Mouse (Mus musculus) embryonic facial prominence, embryonic 13.5 days (tissue): ENCODE measurements around the gene Exoc5. TPM values are rescaled to one million over a fixed set of nuclear protein-coding genes. Genes with fewer than 3 reads are reported as not detected.

Source experiments
- ATAC-seq: fragments of 200-750 bp; cut with Nextera tagmentation; 2 replicates; pipeline ENCODE4 v1.8.0; 2017; ENCODE audit warnings: low read depth; ENCODE audit not compliant: insufficient number of reproducible peaks, insufficient read depth, low FRiP score, low TSS enrichment
- H3K27ac ChIP-seq: fragments of 300-500 bp; sonication (generic); 2 replicates; pipeline ENCODE4 v1.5.1; 2015; ENCODE audit warnings: moderate library complexity, mild to moderate bottlenecking, inconsistent platforms
- H3K27me3 ChIP-seq: fragments of 300-500 bp; sonication (generic); 2 replicates; pipeline ENCODE4 v1.6.1; 2015; ENCODE audit warnings: mild to moderate bottlenecking, inconsistent platforms
- H3K36me3 ChIP-seq: fragments of 300-500 bp; sonication (generic); 2 replicates; pipeline ENCODE4 v1.6.1; 2015; ENCODE audit warnings: mild to moderate bottlenecking, inconsistent platforms
- H3K4me1 ChIP-seq: fragments of 300-500 bp; sonication (generic); 2 replicates; pipeline ENCODE4 v1.6.1; 2015; ENCODE audit warnings: inconsistent platforms
- H3K4me2 ChIP-seq: fragments of 300-500 bp; sonication (generic); 2 replicates; pipeline ENCODE4 v1.6.1; 2015; ENCODE audit warnings: moderate library complexity, mild to moderate bottlenecking, inconsistent platforms
- H3K4me3 ChIP-seq: fragments of 300-500 bp; sonication (generic); 2 replicates; pipeline ENCODE4 v1.5.1; 2015; ENCODE audit warnings: mild to moderate bottlenecking, inconsistent platforms
- H3K9ac ChIP-seq: fragments of 300-500 bp; sonication (generic); 2 replicates; pipeline ENCODE4 v1.6.1; 2015; ENCODE audit warnings: mild to moderate bottlenecking, inconsistent platforms
- H3K9me3 ChIP-seq: fragments of 300-500 bp; sonication (generic); 2 replicates; pipeline ENCODE4 v1.6.1; 2016; ENCODE audit warnings: inconsistent platforms
- WGBS: fragments of 180-500 bp; shearing (Covaris S2); methylation state at CpG from one replicate; pipeline ENCODE4 v1.1.7; 2015; ENCODE audit warnings: mixed read lengths; 5-methylcytosine and 5-hydroxymethylcytosine counted together
- polyA plus RNA-seq: library from polyadenylated mRNA; unstranded; fragments of >200 nt; fragmentation: Nextera tagmentation; extraction: Ambion mirVana; gene quantifications from 2 replicates; pipeline ENCODE4 v1.2.1, GENCODE M21; 2015

The Exoc5 gene
- polyA plus RNA-seq, 1 experiment from 2014 or later, result 46.6 TPM

DNA sequence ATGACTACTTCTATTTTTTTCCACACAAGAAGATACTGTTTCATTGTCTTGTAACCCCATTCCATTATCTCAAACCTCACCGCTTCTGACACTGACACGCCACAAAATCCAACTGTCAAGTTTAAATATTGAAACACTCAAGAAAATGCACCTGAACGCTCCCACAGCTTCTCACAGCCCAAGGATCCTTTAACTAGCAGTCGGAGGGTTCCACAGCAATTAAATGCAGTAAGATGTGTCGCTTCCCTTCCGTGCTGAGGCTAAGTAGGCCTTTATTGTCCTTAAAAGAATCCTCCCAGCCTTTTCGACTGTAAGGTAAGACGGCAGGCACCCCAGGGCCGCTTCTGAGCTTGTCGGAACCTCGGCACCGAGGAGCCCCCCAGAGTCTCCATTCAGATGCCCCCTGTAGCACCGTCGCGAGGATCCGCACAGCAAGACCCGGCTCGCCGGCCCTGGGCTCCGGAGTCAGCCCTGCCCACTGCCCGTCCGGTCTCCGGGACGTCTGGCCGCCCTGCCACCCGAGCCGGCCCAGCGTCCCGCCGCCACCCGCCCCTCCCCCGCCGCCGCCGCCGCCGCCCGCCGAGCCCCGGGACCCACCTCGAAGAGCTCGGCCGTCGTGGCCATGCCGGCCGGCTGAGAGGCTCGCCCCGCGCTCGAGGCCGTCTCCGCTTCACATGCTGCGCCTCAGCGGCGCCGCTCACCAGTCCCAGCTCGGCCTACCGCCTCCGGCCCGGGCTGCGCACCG, 752 bp downstream of the Exoc5 start, which contains the start of gene Ap5m1:
Ap5m1 (plus strand) TSS at position 569 of the 745 bp plus-strand sequence.
- under 1% methylated on average over 40 of the region's 62 CpGs for WGBS
- H3K9ac ChIP-seq, result peak within 1 kb of the TSS; percentile 97
- peak; percentile 79 for ATAC-seq
- peak within 1 kb of the TSS; percentile 71 for H3K4me2 ChIP-seq
- peaks cover 18% of the 10 kb centered on the region for H3K4me1 ChIP-seq
- H3K4me3 ChIP-seq, result peak within 1 kb of the TSS; percentile 90
- no peaks in the 10 kb centered on the region for H3K36me3 ChIP-seq
- no peaks in the 10 kb centered on the region for H3K27me3 ChIP-seq
- peak within 1 kb of the TSS; percentile 98 for H3K27ac ChIP-seq
- H3K9me3 ChIP-seq, result no peaks in the 10 kb centered on the region

- WGBS, result 72% methylated on average over 2 of the region's 2 CpGs
- no peaks in the 10 kb centered on the region for H3K27me3 ChIP-seq
- H3K4me2 ChIP-seq, result no peak overlapping the region
- peaks cover 18% of the 10 kb centered on the region for H3K4me1 ChIP-seq
- no peak overlapping the region for H3K27ac ChIP-seq
- no peak for ATAC-seq
- H3K36me3 ChIP-seq, result no peaks in the 10 kb centered on the region
- no peak overlapping the region for H3K4me3 ChIP-seq
- H3K9me3 ChIP-seq, result no peaks in the 10 kb centered on the region
- no peak overlapping the region for H3K9ac ChIP-seq
Measured at GRCm38 (mm10) chr14:49063838-49064237, 2.6 kb downstream of the Exoc5 start.

GRCm38 (mm10) chr14:49049492-49049891, 17.0 kb downstream of the Exoc5 start:
- H3K27ac ChIP-seq, result no peak overlapping the region
- no peaks in the 10 kb centered on the region for H3K4me1 ChIP-seq
- H3K36me3 ChIP-seq, result peaks cover 12% of the 10 kb centered on the region; the same call in 1 of the 2 replicates
- no peak overlapping the region for H3K9ac ChIP-seq
- H3K4me3 ChIP-seq, result no peak overlapping the region
- no peak overlapping the region for H3K4me2 ChIP-seq
- H3K27me3 ChIP-seq, result no peaks in the 10 kb centered on the region
- no peak for ATAC-seq
- H3K9me3 ChIP-seq, result no peaks in the 10 kb centered on the region

DNA sequence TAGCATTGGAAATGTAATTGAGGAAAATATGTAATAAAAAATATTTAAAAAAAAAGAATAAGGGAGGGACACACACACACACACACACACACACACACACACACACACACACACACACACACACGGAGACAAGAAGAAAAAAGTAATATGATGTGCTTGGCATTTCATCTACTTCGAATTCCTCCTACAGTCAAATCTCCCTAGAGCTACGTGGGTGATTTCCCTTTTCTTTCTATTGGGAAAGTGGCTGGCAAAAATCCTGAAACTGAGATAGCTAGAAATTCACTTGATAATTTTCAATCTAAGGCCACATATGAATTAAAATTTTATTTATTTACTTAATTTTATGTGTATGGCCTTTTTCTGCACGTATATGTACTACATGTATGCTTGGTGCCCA, 20.8 kb downstream of the Exoc5 start:
- Histone ChIP-seq H3K4me1 (no peaks in the 10 kb centered on the region), H3K4me3 (no peak overlapping the region), H3K27ac (no peak overlapping the region), H3K9me3 (no peaks in the 10 kb centered on the region), H3K4me2 (no peak overlapping the region), H3K9ac (no peak overlapping the region), H3K36me3 (0 out of 2 replicates have a peak, but pooled peaks cover 6% of the 10 kb centered on the region), H3K27me3 (no peaks in the 10 kb centered on the region)
- WGBS, result 88% methylated on average over 4 of the region's 4 CpGs
- no peak for ATAC-seq

DNA sequence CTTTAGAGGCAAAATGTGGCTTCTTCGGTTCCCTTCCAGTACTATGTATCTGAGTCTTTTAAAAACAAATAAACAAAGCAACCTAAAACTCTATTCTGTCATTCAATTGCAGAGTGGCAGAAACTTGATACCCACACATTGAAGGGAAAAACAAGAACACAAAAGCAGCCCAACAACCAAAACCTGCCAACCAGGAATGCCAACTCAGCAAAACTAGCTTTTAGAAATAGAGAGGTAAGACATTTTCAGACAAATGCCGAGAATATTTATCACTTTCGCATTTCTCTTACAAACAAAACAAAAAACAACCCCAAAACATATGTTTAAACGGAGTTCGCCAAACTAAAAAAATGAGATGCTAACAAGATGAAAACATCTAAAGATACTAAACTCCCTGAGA, 37.5 kb downstream of the Exoc5 start:
- Histone ChIP-seq H3K4me3 (no peak overlapping the region), H3K36me3 (peaks cover 28% of the 10 kb centered on the region), H3K27ac (no peak overlapping the region), H3K9ac (no peak overlapping the region), H3K4me1 (no peaks in the 10 kb centered on the region), H3K9me3 (no peaks in the 10 kb centered on the region), H3K27me3 (no peaks in the 10 kb centered on the region), H3K4me2 (no peak overlapping the region)
- ATAC-seq, result no peak
- 86% methylated on average over 5 of the region's 5 CpGs for WGBS

DNA sequence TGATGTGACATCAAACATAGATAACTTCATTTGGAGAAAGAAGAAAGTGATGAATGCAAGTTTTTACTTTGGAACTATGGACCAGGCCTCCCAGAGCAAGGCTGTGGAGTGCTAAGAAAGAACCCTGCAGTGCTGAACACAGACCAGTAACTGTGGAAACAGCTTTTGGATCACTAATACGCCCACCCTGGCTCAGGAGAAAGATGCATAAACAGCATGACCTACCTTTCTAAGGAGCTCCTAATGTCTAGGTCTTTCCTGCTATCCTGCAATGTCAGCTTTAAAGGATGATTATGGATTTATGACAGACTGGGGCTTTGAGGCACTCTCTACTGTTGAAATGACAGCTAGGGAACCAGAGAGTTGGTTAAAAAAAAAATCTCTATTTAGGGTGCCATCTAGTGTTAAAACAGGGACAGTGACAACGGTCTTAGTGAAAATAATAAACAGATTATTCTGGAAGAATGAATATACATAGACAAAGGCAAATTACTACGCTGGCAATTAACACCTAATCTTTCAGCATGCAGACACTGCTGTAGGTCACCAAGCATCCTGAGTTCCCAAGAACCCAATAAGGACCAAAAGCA, 38.6 kb downstream of the Exoc5 start:
- H3K4me3 ChIP-seq, result no peak overlapping the region
- no peak overlapping the region for H3K27ac ChIP-seq
- H3K4me1 ChIP-seq, result no peaks in the 10 kb centered on the region
- no peak overlapping the region for H3K4me2 ChIP-seq
- ATAC-seq, result no peak
- no peaks in the 10 kb centered on the region for H3K9me3 ChIP-seq
- 81% methylated on average over 3 of the region's 3 CpGs for WGBS
- no peaks in the 10 kb centered on the region for H3K27me3 ChIP-seq
- no peak overlapping the region for H3K9ac ChIP-seq
- peaks cover 24% of the 10 kb centered on the region for H3K36me3 ChIP-seq

GRCm38 (mm10) chr14:49027040-49027778, 39.2 kb downstream of the Exoc5 start:
- Histone ChIP-seq H3K4me1 (no peaks in the 10 kb centered on the region), H3K27ac (no peak overlapping the region), H3K9me3 (no peaks in the 10 kb centered on the region), H3K4me3 (no peak overlapping the region), H3K9ac (no peak overlapping the region), H3K36me3 (peaks cover 23% of the 10 kb centered on the region), H3K27me3 (no peaks in the 10 kb centered on the region), H3K4me2 (no peak overlapping the region)
- 92% methylated on average over 6 of the region's 6 CpGs for WGBS
- no peak for ATAC-seq

DNA sequence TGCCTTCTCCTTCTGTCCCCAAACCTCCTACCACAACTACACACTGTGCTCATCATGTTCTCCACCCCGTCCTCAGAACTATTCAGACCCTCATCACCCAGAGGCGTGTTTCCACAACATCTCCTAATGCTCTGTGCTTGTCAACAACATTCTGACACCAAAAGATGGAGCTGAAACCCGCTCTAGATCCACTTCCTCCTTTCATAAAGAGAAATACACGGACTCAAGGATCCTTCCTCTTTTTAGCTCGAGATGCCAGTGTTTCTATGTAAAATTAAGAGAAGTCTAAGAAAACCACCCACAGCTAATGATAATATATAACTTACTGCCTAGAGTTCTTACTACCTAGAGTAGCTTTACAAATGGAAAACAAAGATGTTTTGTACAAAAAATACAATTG, 46.7 kb downstream of the Exoc5 start:
- H3K36me3 ChIP-seq, result peaks cover 37% of the 10 kb centered on the region
- no peaks in the 10 kb centered on the region for H3K4me1 ChIP-seq
- H3K27me3 ChIP-seq, result no peaks in the 10 kb centered on the region
- no peak overlapping the region for H3K4me3 ChIP-seq
- H3K27ac ChIP-seq, result no peak overlapping the region
- H3K9me3 ChIP-seq, result no peaks in the 10 kb centered on the region
- H3K9ac ChIP-seq, result no peak overlapping the region
- 86% methylated on average over 5 of the region's 5 CpGs for WGBS
- ATAC-seq, result no peak
- H3K4me2 ChIP-seq, result no peak overlapping the region

DNA sequence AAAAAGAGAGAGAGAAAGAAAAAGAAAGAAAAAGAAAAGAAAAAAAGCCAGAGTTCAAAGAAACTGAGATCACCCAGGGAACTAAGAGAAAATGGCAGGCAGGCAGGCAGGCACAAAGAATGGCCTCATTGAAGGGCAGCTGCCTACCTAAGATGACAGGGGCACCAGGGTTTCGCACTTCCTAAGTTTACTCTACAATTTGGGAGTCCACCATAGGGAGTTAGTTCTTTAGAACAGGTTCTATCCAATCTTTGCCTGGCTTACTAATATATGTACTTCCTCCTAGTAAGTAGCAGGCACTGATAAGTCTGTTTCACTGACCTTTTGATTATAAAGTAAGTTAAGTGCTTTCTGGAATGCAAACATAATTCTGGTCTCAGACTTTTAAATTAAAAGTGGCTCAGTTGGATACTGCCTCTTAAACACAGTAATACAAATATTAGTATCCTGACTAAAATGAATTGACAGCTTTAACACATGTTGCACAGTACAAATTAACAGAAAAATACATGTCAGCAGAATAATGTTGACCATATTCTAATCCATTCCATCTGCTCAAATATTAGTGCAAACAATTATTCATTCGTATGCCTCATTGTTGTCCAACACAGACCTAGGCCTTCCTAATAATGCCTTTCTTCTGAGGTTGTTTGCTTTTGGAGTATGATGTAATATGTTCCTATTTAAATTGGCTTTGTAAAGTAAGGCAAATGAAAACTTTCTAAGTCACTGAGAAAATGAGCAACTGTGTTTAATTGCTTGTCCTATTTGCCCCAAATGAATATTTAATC, 57.9 kb downstream of the Exoc5 start:
- Histone ChIP-seq H3K27ac (no peak overlapping the region), H3K4me1 (no peaks in the 10 kb centered on the region), H3K4me3 (no peak overlapping the region), H3K9me3 (no peaks in the 10 kb centered on the region), H3K27me3 (no peaks in the 10 kb centered on the region), H3K4me2 (no peak overlapping the region), H3K9ac (no peak overlapping the region), H3K36me3 (no peaks in the 10 kb centered on the region)
- ATAC-seq, result no peak
- WGBS, result 89% methylated on average over 2 of the region's 2 CpGs

GRCm38 (mm10) chr14:49007979-49008378, 58.5 kb downstream of the Exoc5 start:
- H3K9ac ChIP-seq, result no peak overlapping the region

GRCm38 (mm10) chr14:49001655-49002054, 64.8 kb downstream of the Exoc5 start:
- Histone ChIP-seq H3K27ac (no peak overlapping the region), H3K4me1 (no peaks in the 10 kb centered on the region), H3K27me3 (no peaks in the 10 kb centered on the region), H3K9me3 (no peaks in the 10 kb centered on the region), H3K4me3 (no peak overlapping the region), H3K36me3 (no peaks in the 10 kb centered on the region), H3K4me2 (no peak overlapping the region), H3K9ac (no peak overlapping the region)
- WGBS, result 81% methylated on average over 3 of the region's 3 CpGs
- ATAC-seq, result no peak

More at GRCm38 (mm10) chr14:49007979-49008378, 58.5 kb downstream of the Exoc5 start:
- no peaks in the 10 kb centered on the region for H3K4me1 ChIP-seq
- no peak overlapping the region for H3K4me2 ChIP-seq
- 89% methylated on average over 2 of the region's 2 CpGs for WGBS
- H3K27me3 ChIP-seq, result no peaks in the 10 kb centered on the region
- H3K36me3 ChIP-seq, result no peaks in the 10 kb centered on the region
- ATAC-seq, result no peak
- no peak overlapping the region for H3K4me3 ChIP-seq
- H3K9me3 ChIP-seq, result no peaks in the 10 kb centered on the region
- H3K27ac ChIP-seq, result no peak overlapping the region
